Mouse (Mus musculus) spleen, adult 2 months (tissue): ENCODE data around the gene Ly6g6e. TPM values are rescaled to one million over a fixed set of nuclear protein-coding genes. Genes with fewer than 3 reads are reported as not detected.

ENCODE experiments used
- DNase-seq, 2 experiments: peaks; one replicate each; pipeline versions ENCODE4 v3.0.0 to v3.0.0-alpha.2; 2012 to 2021; ENCODE audit warnings: low spot score in 2 of 2, low read depth in 1 of 2
- H3K27ac ChIP-seq: fragments of 200-500 bp; 2 replicates; pipeline ENCODE4 v1.5.1; 2012; ENCODE audit warnings: low read length, inconsistent platforms; ENCODE audit not compliant: insufficient read depth
- H3K27me3 ChIP-seq: fragments of 200-500 bp; 2 replicates; pipeline ENCODE4 v1.6.1; 2012; ENCODE audit warnings: mild to moderate bottlenecking, moderate library complexity, low read length, inconsistent platforms; ENCODE audit not compliant: control insufficient read depth, insufficient read depth
- H3K36me3 ChIP-seq: fragments of 200-500 bp; 2 replicates; pipeline ENCODE4 v1.6.1; 2012; ENCODE audit warnings: mild to moderate bottlenecking, low read length, inconsistent platforms; ENCODE audit not compliant: control insufficient read depth, insufficient read depth
- H3K4me1 ChIP-seq: fragments of 200-500 bp; 2 replicates; pipeline ENCODE4 v1.6.1; 2011; ENCODE audit warnings: inconsistent platforms; ENCODE audit not compliant: control insufficient read depth, insufficient read depth, insufficient read length
- H3K4me3 ChIP-seq: fragments of 200-500 bp; 2 replicates; pipeline ENCODE4 v1.5.1; 2011; ENCODE audit warnings: mild to moderate bottlenecking, inconsistent platforms; ENCODE audit not compliant: insufficient read depth, insufficient read length; ENCODE audit errors: extremely low read depth
- CTCF ChIP-seq: fragments of 200-500 bp; IDR thresholded peaks from 2 replicates; pipeline ENCODE4 v1.5.1; 2011; ENCODE audit warnings: mild to moderate bottlenecking, inconsistent platforms; ENCODE audit not compliant: insufficient read depth, insufficient read length, insufficient replicate concordance; ENCODE audit errors: extremely low read depth
- POLR2A ChIP-seq: fragments of 200-500 bp; IDR thresholded peaks from 2 replicates; pipeline ENCODE4 v1.6.1; 2011; ENCODE audit warnings: low read depth, low read length, inconsistent platforms
- WGBS: fragments of 180-500 bp; shearing (Covaris S2); methylation state at CpG from one replicate; pipeline ENCODE4 v1.1.7; 2018; 5-methylcytosine and 5-hydroxymethylcytosine counted together
- polyA plus RNA-seq: library from polyadenylated mRNA; depleted of rRNA; stranded (reverse); fragments of >200 nt; gene quantifications from 2 replicates; pipeline ENCODE4 v1.2.3, GENCODE M21; 2012

Gene Ly6g6e
- polyA plus RNA-seq, 1 experiment = 0.39 TPM

- 11% methylated on average over 2 of the region's 2 CpGs for WGBS
- Histone ChIP-seq H3K36me3 (no peaks in the 10 kb centered on the region), H3K4me3 (no peak overlapping the region; the same call in 1 of the 2 replicates), H3K27me3 (no peaks in the 10 kb centered on the region), H3K27ac (no peak overlapping the region), H3K4me1 (no peaks in the 10 kb centered on the region; the same call in 1 of the 2 replicates)
- no peak for DNase-seq
- TF ChIP-seq CTCF (no peak), POLR2A (no peak)
Observed at GRCm38 (mm10) chr17:35077285-35077684, 583 bp downstream of the Ly6g6e start.

- H3K36me3 ChIP-seq = no peaks in the 10 kb centered on the region
- H3K4me1 ChIP-seq = no peaks in the 10 kb centered on the region; the same call in 1 of the 2 replicates
- H3K4me3 ChIP-seq = no peak within 1 kb of the TSS; the same call in 1 of the 2 replicates
- no peak within 1 kb of the TSS for H3K27ac ChIP-seq
- DNase-seq = peak in 1 of 2 experiments; percentile 19
- no peaks in the 10 kb centered on the region for H3K27me3 ChIP-seq
- TF ChIP-seq POLR2A (no peak), CTCF (peak; percentile 22; the same call in 1 of the 2 replicates)
- 4% methylated on average over 14 of the region's 14 CpGs for WGBS
Observed at GRCm38 (mm10) chr17:35077786-35078233, 1.1 kb downstream of the Ly6g6e start, which contains the start of gene Ly6g6d. TSS of gene Ly6g6d (minus strand) at chr17:35078065.

GRCm38 (mm10) chr17:35079778-35080177 lies 3.1 kb downstream of the Ly6g6e start:
- TF ChIP-seq CTCF (no peak), POLR2A (no peak)
- WGBS = 67% methylated on average over 9 of the region's 9 CpGs
- Histone ChIP-seq H3K27me3 (no peaks in the 10 kb centered on the region), H3K36me3 (no peaks in the 10 kb centered on the region), H3K4me3 (no peak overlapping the region), H3K4me1 (no peaks in the 10 kb centered on the region; the same call in 1 of the 2 replicates), H3K27ac (no peak overlapping the region)
- DNase-seq = no peak

- Histone ChIP-seq H3K4me1 (no peaks in the 10 kb centered on the region; the same call in 1 of the 2 replicates), H3K27me3 (no peaks in the 10 kb centered on the region), H3K27ac (no peak overlapping the region), H3K4me3 (no peak overlapping the region), H3K36me3 (no peaks in the 10 kb centered on the region)
- no peak for TF ChIP-seq CTCF
- TF ChIP-seq POLR2A = no peak
- WGBS = 71% methylated on average over 6 of the region's 6 CpGs
- no peak for DNase-seq
Observed at GRCm38 (mm10) chr17:35080248-35080647, 3.5 kb downstream of the Ly6g6e start.

- no peak for DNase-seq
- WGBS = 89% methylated on average over 4 of the region's 4 CpGs
- TF ChIP-seq POLR2A (no peak), CTCF (no peak)
- no peaks in the 10 kb centered on the region for H3K36me3 ChIP-seq
- no peak overlapping the region for H3K4me3 ChIP-seq
- H3K27me3 ChIP-seq = no peaks in the 10 kb centered on the region
- no peak overlapping the region for H3K27ac ChIP-seq
- no peaks in the 10 kb centered on the region; the same call in 1 of the 2 replicates for H3K4me1 ChIP-seq
Observed at GRCm38 (mm10) chr17:35080710-35081109, 4.0 kb downstream of the Ly6g6e start.

GRCm38 (mm10) chr17:35082841-35083576 lies 6.3 kb downstream of the Ly6g6e start:
- H3K27me3 ChIP-seq = no peaks in the 10 kb centered on the region
- TF ChIP-seq POLR2A (no peak), CTCF (no peak)
- no peak overlapping the region for H3K4me3 ChIP-seq
- DNase-seq = no peak
- H3K27ac ChIP-seq = no peak overlapping the region
- H3K4me1 ChIP-seq = no peaks in the 10 kb centered on the region
- 92% methylated on average over 16 of the region's 16 CpGs for WGBS
- H3K36me3 ChIP-seq = no peaks in the 10 kb centered on the region
